Mouse (Mus musculus) liver, embryonic 14.5 days (tissue): ENCODE measurements around the gene Col1a1. TPM values are rescaled to one million over a fixed set of nuclear protein-coding genes. Genes with fewer than 3 reads are reported as not detected.

ENCODE experiments used
- ATAC-seq: fragments of 200-750 bp; cut with Nextera tagmentation; 2 replicates; pipeline ENCODE4 v1.8.0; 2017; ENCODE audit warnings: moderate number of reproducible peaks, mild to moderate bottlenecking, moderate library complexity; ENCODE audit not compliant: insufficient read depth
- DNase-seq, 3 experiments: peaks; one replicate each; pipeline ENCODE4 v3.0.0-alpha.2; 2012 to 2013; ENCODE audit warnings: low read depth in 3 of 3, low spot score in 3 of 3
- H3K27ac ChIP-seq: fragments of 300-500 bp; sonication (generic); 2 replicates; pipeline ENCODE4 v1.5.1; 2014; ENCODE audit warnings: moderate library complexity, mild to moderate bottlenecking, control low read depth, inconsistent platforms
- H3K27me3 ChIP-seq: fragments of 300-500 bp; sonication (generic); 2 replicates; pipeline ENCODE4 v1.6.1; 2014; ENCODE audit warnings: mild to moderate bottlenecking, low read length, moderate library complexity; ENCODE audit not compliant: control insufficient read depth, insufficient read depth
- H3K36me3 ChIP-seq: fragments of 300-500 bp; sonication (generic); replicated peaks from 2 replicates; pipeline ENCODE4 v1.6.1; 2014; ENCODE audit warnings: low read depth; ENCODE audit not compliant: control insufficient read depth, insufficient read depth
- H3K4me1 ChIP-seq, 2 experiments: fragments of 200-500 bp in 1 of 2; fragments of 300-500 bp in 1 of 2; sonication (generic) in 1 of 2; replicated peaks; 2 replicates each; pipeline ENCODE4 v1.6.1; 2012 to 2014; ENCODE audit warnings: antibody characterized with exemption in 1 of 2, inconsistent platforms in 1 of 2, low read length in 1 of 2; ENCODE audit not compliant: control insufficient read depth in 2 of 2, insufficient read depth in 2 of 2
- H3K4me2 ChIP-seq: fragments of 300-500 bp; sonication (generic); 2 replicates; pipeline ENCODE4 v1.6.1; 2014; ENCODE audit warnings: low read depth, mild to moderate bottlenecking, control low read depth, moderate library complexity
- H3K4me3 ChIP-seq, 2 experiments: fragments of 200-500 bp in 1 of 2; fragments of 300-500 bp in 1 of 2; sonication (generic) in 1 of 2; 2 replicates each; pipeline ENCODE4 v1.5.1; 2012 to 2014; ENCODE audit warnings: low read depth in 2 of 2, low read length in 2 of 2, mild to moderate bottlenecking in 2 of 2, control low read depth in 1 of 2, inconsistent platforms in 1 of 2, moderate library complexity in 1 of 2; ENCODE audit not compliant: insufficient read depth in 1 of 2
- H3K9ac ChIP-seq: fragments of 300-500 bp; sonication (generic); replicated peaks from 2 replicates; pipeline ENCODE4 v1.6.1; 2014; ENCODE audit warnings: mild to moderate bottlenecking, control low read depth, moderate library complexity
- H3K9me3 ChIP-seq: fragments of 300-500 bp; sonication (generic); 2 replicates; pipeline ENCODE4 v1.6.1; 2016; ENCODE audit warnings: low read length, mixed read lengths; ENCODE audit not compliant: control insufficient read depth
- CTCF ChIP-seq: IDR thresholded peaks from 2 replicates; pipeline ENCODE4 v1.5.1; 2016; ENCODE audit warnings: antibody characterized with exemption, low read depth, control low read depth
- EP300 ChIP-seq: IDR thresholded peaks from 2 replicates; pipeline ENCODE4 v1.6.1; 2016; ENCODE audit warnings: antibody characterized with exemption, low read depth
- WGBS: fragments of 180-500 bp; shearing (Covaris S2); extraction: QIAGEN DNeasy Blood & Tissue Kit; methylation state at CpG from one replicate; pipeline ENCODE4 v1.1.7; 2014; ENCODE audit not compliant: insufficient replicate concordance; 5-methylcytosine and 5-hydroxymethylcytosine counted together
- polyA plus RNA-seq, 2 experiments: library from polyadenylated mRNA; depleted of rRNA in 1 of 2; stranded (reverse) in 1 of 2; unstranded in 1 of 2; fragments of >200 nt; fragmentation: Nextera tagmentation in 1 of 2; extraction: Ambion mirVana in 1 of 2; gene quantifications; 2 replicates each; pipeline versions ENCODE4 v1.2.1 to v1.2.3; 2012 to 2014

The Col1a1 gene
- polyA plus RNA-seq, 2 experiments = 14.1 to 30.8 TPM

GRCm38 (mm10) chr11:94941121-94941520 is 5.1 kb downstream of the Col1a1 start:
- no peak for DNase-seq
- TF ChIP-seq EP300 (no peak), CTCF (no peak)
- H3K36me3 ChIP-seq = no peaks in the 10 kb centered on the region
- H3K4me1 ChIP-seq = no peaks in the 10 kb centered on the region
- no peak overlapping the region for H3K9ac ChIP-seq
- peaks cover 18% of the 10 kb centered on the region for H3K27me3 ChIP-seq
- no peak overlapping the region for H3K4me2 ChIP-seq
- no peak overlapping the region for H3K27ac ChIP-seq
- no peaks in the 10 kb centered on the region for H3K9me3 ChIP-seq
- H3K4me3 ChIP-seq = no peak overlapping the region
- no peak for ATAC-seq
- WGBS = 18% methylated on average over 9 of the region's 9 CpGs

DNA sequence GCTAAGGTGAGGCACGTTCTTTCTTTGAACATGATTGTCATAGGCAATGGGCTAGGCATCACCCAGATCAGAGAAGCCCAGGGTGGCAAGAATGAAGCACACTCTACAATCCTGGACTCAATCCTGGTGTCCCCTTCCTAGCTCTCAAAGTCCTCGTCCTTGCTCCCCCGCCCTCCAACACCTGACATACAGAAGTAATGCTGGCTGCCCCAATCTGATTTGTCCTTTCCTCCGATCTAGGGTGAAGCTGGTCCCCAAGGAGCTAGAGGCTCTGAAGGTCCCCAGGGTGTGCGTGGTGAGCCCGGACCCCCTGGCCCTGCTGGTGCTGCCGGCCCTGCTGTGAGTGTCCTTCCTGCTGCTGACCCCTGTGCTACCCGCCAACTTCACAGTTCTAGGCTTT is 5.8 kb downstream of the Col1a1 start:
- no peak for ATAC-seq
- H3K4me2 ChIP-seq = no peak overlapping the region
- no peak overlapping the region for H3K27ac ChIP-seq
- H3K9me3 ChIP-seq = no peaks in the 10 kb centered on the region
- WGBS = 59% methylated on average over 8 of the region's 8 CpGs
- DNase-seq = no peak
- H3K9ac ChIP-seq = no peak overlapping the region
- no peaks in the 10 kb centered on the region for H3K36me3 ChIP-seq
- H3K4me1 ChIP-seq = no peaks in the 10 kb centered on the region
- no peak overlapping the region for H3K4me3 ChIP-seq
- H3K27me3 ChIP-seq = peaks cover 13% of the 10 kb centered on the region
- no peak for TF ChIP-seq EP300
- no peak for TF ChIP-seq CTCF

DNA sequence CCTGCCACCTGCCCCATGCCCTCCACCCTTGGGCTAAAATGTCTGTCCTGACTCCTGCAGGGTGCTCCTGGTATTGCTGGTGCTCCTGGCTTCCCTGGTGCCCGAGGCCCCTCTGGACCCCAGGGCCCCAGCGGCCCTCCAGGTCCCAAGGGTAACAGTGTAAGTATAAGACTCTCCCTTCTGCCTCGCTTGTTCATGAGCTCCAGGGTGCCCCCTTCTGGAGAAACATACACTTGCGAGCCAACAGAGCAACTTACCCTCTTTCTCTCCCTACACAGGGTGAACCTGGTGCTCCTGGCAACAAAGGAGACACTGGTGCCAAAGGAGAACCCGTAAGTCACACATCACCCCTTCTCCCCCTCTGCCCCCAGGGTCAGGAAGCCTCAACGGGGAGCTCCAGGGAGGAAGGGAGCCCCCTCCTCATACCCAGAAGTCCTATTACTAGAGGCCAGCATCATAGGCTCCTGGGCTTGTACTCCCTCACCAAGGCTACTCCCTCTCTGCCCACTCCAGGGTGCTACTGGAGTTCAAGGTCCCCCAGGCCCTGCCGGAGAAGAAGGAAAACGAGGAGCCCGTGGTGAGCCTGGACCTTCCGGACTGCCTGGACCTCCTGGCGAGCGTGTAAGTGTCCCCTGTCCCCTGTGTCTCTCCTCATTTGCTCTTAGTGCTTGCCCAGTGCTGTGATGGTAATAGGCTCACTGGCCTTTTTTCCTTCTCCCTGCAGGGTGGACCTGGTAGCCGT is 6.4 kb downstream of the Col1a1 start:
- peak in 1 of 3 experiments; percentile 22 for DNase-seq
- no peak overlapping the region for H3K27ac ChIP-seq
- no peaks in the 10 kb centered on the region for H3K4me1 ChIP-seq

DNA sequence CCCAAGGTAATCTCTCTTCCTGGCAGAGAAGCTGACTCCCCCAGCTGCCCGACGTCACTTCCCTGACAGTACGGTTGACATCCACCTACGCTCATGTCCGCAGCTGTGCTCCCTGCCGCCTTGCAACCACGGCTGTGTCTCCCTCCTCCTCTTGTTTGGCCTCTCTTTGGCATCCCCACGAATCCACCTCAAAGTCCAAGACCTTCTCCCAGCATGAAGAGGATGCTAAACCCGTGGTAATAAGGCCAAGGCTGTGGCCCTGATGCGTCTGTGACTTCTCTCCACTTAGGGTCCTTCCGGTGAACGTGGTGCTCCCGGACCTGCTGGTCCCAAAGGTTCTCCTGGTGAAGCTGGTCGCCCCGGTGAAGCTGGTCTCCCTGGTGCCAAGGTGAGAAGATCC is 7.0 kb downstream of the Col1a1 start:
- no peaks in the 10 kb centered on the region for H3K9me3 ChIP-seq
- no peak overlapping the region for H3K9ac ChIP-seq
- H3K27ac ChIP-seq = no peak overlapping the region
- ATAC-seq (no peak), DNase-seq (no peak)
- TF ChIP-seq CTCF (no peak), EP300 (no peak)
- peaks cover 11% of the 10 kb centered on the region for H3K27me3 ChIP-seq
- 55% methylated on average over 15 of the region's 15 CpGs for WGBS
- H3K36me3 ChIP-seq = no peaks in the 10 kb centered on the region
- no peak overlapping the region for H3K4me3 ChIP-seq
- no peak overlapping the region for H3K4me2 ChIP-seq
- H3K4me1 ChIP-seq = no peaks in the 10 kb centered on the region

More for the DNA sequence above, 6.4 kb downstream of the Col1a1 start:
- H3K36me3 ChIP-seq = no peaks in the 10 kb centered on the region
- H3K4me2 ChIP-seq = no peak overlapping the region
- H3K27me3 ChIP-seq = peaks cover 13% of the 10 kb centered on the region
- H3K9ac ChIP-seq = no peak overlapping the region
- TF ChIP-seq EP300 = no peak
- peak; percentile 62 for TF ChIP-seq CTCF
- no peak overlapping the region for H3K4me3 ChIP-seq
- no peak for ATAC-seq
- WGBS = 34% methylated on average over 13 of the region's 13 CpGs
- H3K9me3 ChIP-seq = no peaks in the 10 kb centered on the region

- H3K36me3 ChIP-seq = no peaks in the 10 kb centered on the region
- DNase-seq = no peak
- no peak overlapping the region for H3K9ac ChIP-seq
- WGBS = 17% methylated on average over 8 of the region's 8 CpGs
- H3K4me2 ChIP-seq = no peak overlapping the region
- no peak for TF ChIP-seq EP300
- peak; percentile 20; the same call in 1 of the 2 replicates for TF ChIP-seq CTCF
- H3K4me3 ChIP-seq = no peak overlapping the region
- H3K4me1 ChIP-seq = no peaks in the 10 kb centered on the region
- H3K9me3 ChIP-seq = no peaks in the 10 kb centered on the region
- no peak overlapping the region for H3K27ac ChIP-seq
- ATAC-seq = no peak
- H3K27me3 ChIP-seq = no peaks in the 10 kb centered on the region; the same call in 1 of the 2 replicates
Measured at GRCm38 (mm10) chr11:94944295-94944694, 8.3 kb downstream of the Col1a1 start.
